Mouse (Mus musculus) neural tube, embryonic 13.5 days (tissue): ENCODE measurements around the gene Gm8206. TPM values are rescaled to one million over a fixed set of nuclear protein-coding genes. Genes with fewer than 3 reads are reported as not detected.
A peak's percentile ranks its signal among the peaks of the same experiment; 100 is the strongest.
"Not testable (repeated sequence)": the region's sequence is repeated elsewhere in the genome, so short reads cannot be mapped to it uniquely, and the experiment has no call there.

ENCODE experiments used
- ATAC-seq: fragments of 200-750 bp; cut with Nextera tagmentation; 2 replicates; pipeline ENCODE4 v1.8.0; 2017; ENCODE audit warnings: low read depth, mild to moderate bottlenecking, moderate TSS enrichment, moderate library complexity
- H3K27ac ChIP-seq: fragments of 300-500 bp; sonication (generic); replicated peaks from 2 replicates; pipeline ENCODE4 v1.5.1; 2015; ENCODE audit warnings: moderate library complexity, mild to moderate bottlenecking, inconsistent platforms
- H3K27me3 ChIP-seq: fragments of 300-500 bp; sonication (generic); 2 replicates; pipeline ENCODE4 v1.6.1; 2015; ENCODE audit warnings: mild to moderate bottlenecking, inconsistent platforms
- H3K36me3 ChIP-seq: fragments of 300-500 bp; sonication (generic); 2 replicates; pipeline ENCODE4 v1.6.1; 2015; ENCODE audit warnings: mild to moderate bottlenecking, inconsistent platforms
- H3K4me1 ChIP-seq: fragments of 300-500 bp; sonication (generic); replicated peaks from 2 replicates; pipeline ENCODE4 v1.6.1; 2015; ENCODE audit warnings: inconsistent platforms
- H3K4me2 ChIP-seq: fragments of 300-500 bp; sonication (generic); 2 replicates; pipeline ENCODE4 v1.6.1; 2015; ENCODE audit warnings: inconsistent platforms, mild to moderate bottlenecking, moderate library complexity
- H3K4me3 ChIP-seq: fragments of 300-500 bp; sonication (generic); 2 replicates; pipeline ENCODE4 v1.5.1; 2015; ENCODE audit warnings: mild to moderate bottlenecking, inconsistent platforms
- H3K9ac ChIP-seq: fragments of 300-500 bp; sonication (generic); 2 replicates; pipeline ENCODE4 v1.6.1; 2015; ENCODE audit warnings: moderate library complexity, mild to moderate bottlenecking, inconsistent platforms
- H3K9me3 ChIP-seq: fragments of 300-500 bp; sonication (generic); 2 replicates; pipeline ENCODE4 v1.6.1; 2016; ENCODE audit warnings: inconsistent platforms
- WGBS: fragments of 180-500 bp; shearing (Covaris S2); methylation state at CpG from one replicate; pipeline ENCODE4 v1.1.7; 2015; 5-methylcytosine and 5-hydroxymethylcytosine counted together
- polyA plus RNA-seq: library from polyadenylated mRNA; unstranded; fragments of >200 nt; fragmentation: Nextera tagmentation; extraction: Ambion mirVana; gene quantifications from 2 replicates; pipeline ENCODE4 v1.2.1, GENCODE M21; 2015

Gene Gm8206
- 1.9 and 3.1 TPM in 2 replicates for polyA plus RNA-seq

DNA sequence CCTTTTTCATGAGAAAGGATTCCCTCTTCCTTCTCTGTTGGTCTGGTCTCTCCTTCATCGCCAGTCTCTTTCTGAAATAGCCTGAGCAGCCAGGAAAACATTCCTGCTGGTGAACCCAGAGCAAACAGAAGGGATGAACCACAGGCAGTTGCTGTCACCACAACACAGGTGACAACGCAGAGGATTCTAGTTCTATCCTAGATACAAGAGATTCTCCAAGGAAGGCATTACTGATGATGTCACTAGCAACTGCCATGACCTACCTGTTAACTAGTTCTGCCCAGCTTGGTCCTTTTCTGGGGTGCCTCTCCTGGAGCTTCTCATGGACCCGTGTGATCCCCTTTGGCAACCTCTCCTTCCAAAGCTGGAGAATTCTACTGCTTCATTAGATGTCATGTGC, at the start of gene Gm8206:
Gene Gm8206 (minus strand): TSS at position 101 of the 400 bp plus-strand sequence.
- H3K4me3 ChIP-seq, H3K9me3 ChIP-seq, H3K4me2 ChIP-seq, H3K27ac ChIP-seq, H3K36me3 ChIP-seq, H3K9ac ChIP-seq, H3K27me3 ChIP-seq, H3K4me1 ChIP-seq, ATAC-seq: not testable (repeated sequence)
- 89% methylated on average over 2 of the region's 3 CpGs for WGBS

DNA sequence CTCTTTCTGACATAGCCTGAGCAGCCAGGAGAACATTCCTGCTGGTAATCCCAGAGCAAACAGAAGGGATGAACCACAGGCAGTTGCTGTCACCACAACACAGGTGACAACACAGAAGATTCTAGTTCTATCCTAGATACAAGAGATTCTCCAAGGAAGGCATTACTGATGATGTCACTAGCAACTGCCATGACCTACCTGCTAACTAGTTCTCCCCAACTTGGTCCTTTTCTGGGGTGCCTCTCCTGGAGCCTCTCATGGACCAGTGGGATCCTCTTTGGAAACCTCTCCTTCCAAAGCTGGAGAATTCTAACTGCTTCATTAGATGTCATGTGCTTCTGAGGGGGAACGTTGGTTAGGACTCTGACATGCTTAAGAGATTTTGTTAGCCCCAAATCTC, 32.0 kb upstream of the Gm8206 start, which contains the start of gene Gm3476:
Gene Gm3476 (minus strand): TSS at position 101 of the 400 bp plus-strand sequence.
- not testable (repeated sequence) for H3K27me3 ChIP-seq, H3K36me3 ChIP-seq, H3K4me2 ChIP-seq, H3K4me3 ChIP-seq, H3K4me1 ChIP-seq, ATAC-seq, H3K27ac ChIP-seq, H3K9me3 ChIP-seq, H3K9ac ChIP-seq
- WGBS = no CpG with 5 or more reads among the region's 1 CpGs

DNA sequence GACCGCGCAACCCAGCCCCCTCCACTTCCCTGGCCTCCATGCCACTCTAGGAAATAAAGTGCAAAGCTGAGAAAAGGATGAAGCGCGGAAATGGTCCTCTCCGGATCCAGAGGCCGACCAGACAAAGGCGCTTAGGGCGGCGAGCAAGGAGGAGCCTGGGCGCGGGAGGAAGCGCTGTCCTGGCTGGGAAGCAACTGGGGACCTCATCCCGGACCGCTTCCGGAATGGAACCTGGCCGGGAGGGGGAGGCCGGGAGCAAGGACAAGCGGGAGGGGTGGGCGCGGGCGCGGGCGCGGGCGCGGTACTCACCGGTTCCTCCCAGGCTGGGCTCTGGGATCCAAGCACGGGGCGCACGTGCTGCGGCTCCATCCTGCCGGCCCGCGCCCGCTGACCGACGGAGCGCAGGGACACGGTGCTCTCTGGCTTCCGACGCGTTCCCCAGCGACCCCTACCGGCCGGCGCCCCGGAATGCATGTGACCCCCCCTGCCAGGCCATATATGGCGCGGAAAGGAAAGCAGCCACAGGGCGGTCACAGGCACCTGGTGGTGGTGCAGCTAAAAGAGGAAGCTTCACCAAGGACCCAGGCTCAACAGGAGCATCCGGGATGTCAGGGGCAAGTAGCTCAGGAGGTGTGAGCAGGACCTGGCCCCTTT, 14.7 kb upstream of the Gm8206 start, which contains the start of gene Gm3468:
Gene Gm3468 (minus strand): TSS at position 394 of the 654 bp plus-strand sequence.
- Histone ChIP-seq H3K4me2 (peak within 1 kb of the TSS; percentile 51), H3K4me3 (peak within 1 kb of the TSS; percentile 40), H3K9ac (peak within 1 kb of the TSS; percentile 61)
- not testable (repeated sequence) for H3K9me3 ChIP-seq, H3K4me1 ChIP-seq, H3K27ac ChIP-seq, H3K27me3 ChIP-seq, H3K36me3 ChIP-seq
- peak; percentile 91 for ATAC-seq
- WGBS = 1% methylated on average over 34 of the region's 51 CpGs

DNA sequence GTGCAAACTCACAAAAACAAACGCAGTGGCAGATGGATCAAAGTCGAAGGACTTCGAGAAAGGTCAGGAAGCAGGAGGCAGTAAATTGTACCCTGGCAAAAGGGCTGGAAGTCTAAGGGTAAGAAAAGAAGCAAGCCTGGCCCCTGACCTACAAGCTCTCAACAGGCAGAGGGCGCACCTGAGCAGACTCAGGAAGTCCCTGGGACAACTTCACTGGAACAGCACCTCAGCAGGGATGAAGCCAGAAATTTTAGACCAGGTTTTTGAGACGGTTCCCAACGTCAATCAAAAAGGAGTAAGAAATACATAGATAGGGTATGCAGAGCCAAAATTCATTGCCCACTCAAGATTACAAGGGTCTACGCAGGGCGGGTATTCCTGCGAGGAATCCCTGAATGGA, 13.8 kb upstream of the Gm8206 start:
- H3K4me3 ChIP-seq = peak overlapping the region; percentile 40
- not testable (repeated sequence) for H3K9me3 ChIP-seq, H3K27ac ChIP-seq, H3K4me1 ChIP-seq, ATAC-seq, H3K27me3 ChIP-seq, H3K36me3 ChIP-seq
- WGBS = 10% methylated on average over 9 of the region's 9 CpGs
- peak overlapping the region; percentile 51 for H3K4me2 ChIP-seq
- H3K9ac ChIP-seq = 0 out of 2 replicates have a peak overlapping the region, but pooled peaks have one; percentile 61

DNA sequence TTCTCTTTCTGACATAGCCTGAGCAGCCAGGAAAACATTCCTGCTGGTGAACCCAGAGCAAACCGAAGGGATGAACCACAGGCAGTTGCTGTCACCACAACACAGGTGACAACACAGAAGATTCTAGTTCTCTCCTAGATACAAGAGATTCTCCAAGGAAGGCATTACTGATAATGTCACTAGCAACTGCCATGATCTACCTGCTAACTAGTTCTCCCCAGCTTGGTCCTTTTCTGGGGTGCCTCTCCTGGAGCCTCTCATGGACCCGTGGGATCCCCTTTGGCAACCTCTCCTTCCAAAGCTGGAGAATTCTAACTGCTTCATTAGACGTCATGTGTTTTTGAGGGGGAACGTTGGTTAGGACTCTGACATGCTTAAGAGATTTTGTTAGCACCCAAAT, 35.6 kb downstream of the Gm8206 start, which contains the start of gene Gm6337:
Gene Gm6337 (minus strand): TSS at position 101 of the 400 bp plus-strand sequence.
- 90% methylated on average over 4 of the region's 4 CpGs for WGBS
- H3K4me2 ChIP-seq, H3K4me3 ChIP-seq, H3K4me1 ChIP-seq, H3K36me3 ChIP-seq, ATAC-seq, H3K27ac ChIP-seq, H3K27me3 ChIP-seq, H3K9me3 ChIP-seq, H3K9ac ChIP-seq: not testable (repeated sequence)

DNA sequence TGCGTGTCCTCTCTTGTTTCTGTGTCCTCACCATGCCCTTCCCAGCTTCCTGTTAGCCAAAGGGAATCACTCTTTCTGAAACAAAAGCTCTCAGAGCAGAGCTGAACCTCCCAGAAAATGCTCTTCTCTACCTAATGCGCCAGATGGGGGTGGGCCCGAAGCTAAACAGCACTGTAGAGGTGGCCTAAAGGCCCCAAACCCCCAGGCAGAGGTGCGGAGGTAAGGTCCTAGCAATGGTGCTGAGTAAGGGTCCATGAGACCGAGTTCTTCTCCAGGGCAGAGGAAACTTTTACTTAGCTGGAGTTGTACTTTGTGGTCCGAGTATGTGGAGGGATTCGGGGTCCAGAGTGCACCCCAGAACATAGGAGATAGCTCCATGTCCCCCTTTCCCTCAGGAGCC, 106.6 kb downstream of the Gm8206 start:
- not testable (repeated sequence) for H3K36me3 ChIP-seq, H3K9me3 ChIP-seq, H3K4me2 ChIP-seq, H3K4me1 ChIP-seq, H3K4me3 ChIP-seq, ATAC-seq, H3K27ac ChIP-seq, H3K27me3 ChIP-seq, H3K9ac ChIP-seq
- WGBS = 83% methylated on average over 7 of the region's 7 CpGs

DNA sequence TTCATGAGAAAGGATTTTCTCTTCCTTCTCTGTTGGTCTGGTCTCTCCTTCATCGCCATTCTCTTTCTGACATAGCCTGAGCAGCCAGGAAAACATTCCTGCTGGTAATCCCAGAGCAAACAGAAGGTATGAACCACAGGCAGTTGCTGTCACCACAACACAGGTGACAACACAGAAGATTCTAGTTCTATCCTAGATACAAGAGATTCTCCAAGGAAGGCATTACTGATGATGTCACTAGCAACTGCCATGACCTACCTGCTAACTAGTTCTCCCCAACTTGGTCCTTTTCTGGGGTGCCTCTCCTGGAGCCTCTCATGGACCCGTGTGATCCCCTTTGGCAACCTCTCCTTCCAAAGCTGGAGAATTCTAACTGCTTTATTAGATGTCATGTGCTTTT, 114.7 kb downstream of the Gm8206 start, which contains the start of gene Gm3453:
Gene Gm3453 (minus strand): TSS at position 101 of the 400 bp plus-strand sequence.
- not testable (repeated sequence) for H3K9me3 ChIP-seq, H3K4me3 ChIP-seq, H3K4me1 ChIP-seq, H3K27ac ChIP-seq, H3K4me2 ChIP-seq, H3K9ac ChIP-seq, H3K36me3 ChIP-seq, ATAC-seq, H3K27me3 ChIP-seq
- 70% methylated on average over 2 of the region's 2 CpGs for WGBS

Other genes starting within 250 kb of the Gm8206 start
- 0.50 and 1.0 TPM in 2 replicates for gene Gm8237, start 213.6 kb downstream of the Gm8206 start, polyA plus RNA-seq
- gene Gm3248, start 132.2 kb downstream of the Gm8206 start, polyA plus RNA-seq = 2.0 and 2.5 TPM in 2 replicates
- not detected in 2 replicates for gene Gm3453, start 114.8 kb downstream of the Gm8206 start, polyA plus RNA-seq
- not detected in 2 replicates for gene Gm6337, start 35.7 kb downstream of the Gm8206 start, polyA plus RNA-seq
- 4.3 and 4.4 TPM in 2 replicates for gene Gm3468, start 14.7 kb upstream of the Gm8206 start, polyA plus RNA-seq
- gene Gm3476, start 31.9 kb upstream of the Gm8206 start, polyA plus RNA-seq = not detected in 2 replicates
- gene Gm21560, start 125.3 kb upstream of the Gm8206 start, polyA plus RNA-seq = not detected in 2 replicates
- gene Gm3411, start 193.3 kb upstream of the Gm8206 start, polyA plus RNA-seq = 5.9 and 6.0 TPM in 2 replicates
- gene Gm21103, start 210.9 kb upstream of the Gm8206 start, polyA plus RNA-seq = not detected in 2 replicates
- not detected in 2 replicates for gene Gm3618, start 249.7 kb upstream of the Gm8206 start, polyA plus RNA-seq